Mouse (Mus musculus) small intestine, adult 2 months (tissue): ENCODE data around the gene Tmem150c.

ENCODE experiments used
- CTCF ChIP-seq: fragments of 200-500 bp; IDR thresholded peaks from 2 replicates; pipeline ENCODE4 v1.5.1; 2012; ENCODE audit warnings: low read depth, mild to moderate bottlenecking, control low read depth, inconsistent platforms, low read length, moderate library complexity, mixed read lengths; ENCODE audit not compliant: insufficient replicate concordance, insufficient read length; ENCODE audit errors: extremely low read depth
- POLR2A ChIP-seq: fragments of 200-500 bp; IDR thresholded peaks from 2 replicates; pipeline ENCODE4 v1.6.1; 2012; ENCODE audit warnings: low read depth, mild to moderate bottlenecking, control low read depth, inconsistent platforms, low read length, moderate library complexity

GRCm38 (mm10) chr5:100120711-100121141 lies 38.9 kb downstream of the Tmem150c start:
- TF ChIP-seq CTCF (no peak), POLR2A (no peak)
